In genomic region chr12:105739656-105740055, GRCm38 (mm10) we compare ENCODE assay signal across 27 mouse cellular contexts. TPM values are rescaled to one million over a fixed set of nuclear protein-coding genes. Genes with fewer than 3 reads are reported as not detected.
A peak's percentile ranks its signal among the peaks of the same experiment; 100 is the strongest.
DNase-seq lines count a peak whose midpoint lies in the region; ATAC-seq and TF ChIP-seq lines count a peak whose summit lies in the region.
"Had no signal": no experiment of that assay in that cellular context is flagged by ENCODE, and none has a peak within 500 bp of the region (broad histone marks: within the 10 kb centered on the region; RNA-seq: fewer than 3 reads in every experiment).

No protein-coding gene starts in this region.

- H3K4me3 ChIP-seq in heart, adult 2 months: no peak overlapping the region
- no peak overlapping the region for H3K4me3 ChIP-seq in kidney, adult 2 months (ENCODE audit: insufficient read depth, low read depth, low read length)
- H3K4me3 ChIP-seq in kidney, embryonic 15.5 days (replicated peaks): no peak overlapping the region
- H3K4me3 ChIP-seq: embryonic facial prominence, embryonic 10.5 days; embryonic facial prominence, embryonic 13.5 days; erythroblast, embryonic 14.5 days; forebrain, embryonic 13.5 days; hindbrain, embryonic 12.5 days; hindbrain, embryonic 15.5 days had no signal

- TF ChIP-seq CTCF in heart, adult 2 months (IDR thresholded peaks at IDR 0.05): no peak
- no peak for TF ChIP-seq CTCF in kidney, adult 2 months (conservative IDR thresholded peaks at IDR 0.05; ENCODE audit: insufficient read depth, insufficient read length, low read depth, low read length)

- peak; percentile 64 for DNase-seq in heart, adult 11 months
- no peak for DNase-seq in heart, adult 2 months
- peak; percentile 87 for DNase-seq in kidney, adult 2 months
- peak; percentile 46 for DNase-seq in kidney, postnatal 10 days
- DNase-seq in kidney, postnatal 36 days: peak; percentile 55 to 77
- no peak for DNase-seq in neural tube, embryonic 10.5 days (ENCODE audit: extremely low spot score, low spot score)
- no peak for DNase-seq in gastrocnemius, postnatal 4 days (ENCODE audit: low spot score in 2 of 2)
- DNase-seq: adrenal gland, adult 8-10 months; adrenal gland, postnatal 25 days; cerebellum, adult 11-12 months; cerebellum, adult 8-10 months; cerebellum, postnatal 10 days; cerebellum, postnatal 36 days; embryo, embryonic 11 days; gastrocnemius, postnatal 14 days had no signal

- no peak for ATAC-seq in kidney, embryonic 15.5 days (replicated peaks; ENCODE audit: low FRiP score)
- ATAC-seq: activated CD4-positive, CD25-positive, alpha-beta regulatory T cell, adult 4 months; forebrain, embryonic 13.5 days; forebrain, embryonic 16.5 days had no signal

- no peak for TF ChIP-seq POLR2A in heart, adult 2 months (IDR thresholded peaks at IDR 0.05; ENCODE audit: insufficient read depth, low read depth, low read length)
- no peak for TF ChIP-seq POLR2A in kidney, adult 2 months (IDR thresholded peaks at IDR 0.05; ENCODE audit: low read depth, low read length)

- no peak overlapping the region for H3K4me2 ChIP-seq in kidney, embryonic 15.5 days
- H3K4me2 ChIP-seq: embryonic facial prominence, embryonic 13.5 days; forebrain, embryonic 13.5 days; heart, embryonic 11.5 days; hindbrain, embryonic 12.5 days; hindbrain, embryonic 15.5 days had no signal

- TF ChIP-seq EP300 in heart, adult 2 months (IDR thresholded peaks at IDR 0.05; ENCODE audit: insufficient read depth, low read depth, low read length): no peak

- no peaks in the 10 kb centered on the region for H3K4me1 ChIP-seq in heart, adult 2 months (ENCODE audit: control insufficient read depth, insufficient read depth, low read length)
- no peaks in the 10 kb centered on the region; the same call in 1 of the 2 replicates for H3K4me1 ChIP-seq in kidney, adult 2 months (ENCODE audit: control insufficient read depth, insufficient read depth, low read length)
- peaks cover 7% of the 10 kb centered on the region; the same call in 1 of the 2 replicates for H3K4me1 ChIP-seq in kidney, embryonic 15.5 days
- H3K4me1 ChIP-seq: embryonic facial prominence, embryonic 13.5 days; forebrain, embryonic 13.5 days; hindbrain, embryonic 15.5 days had no signal

- H3K9me3 ChIP-seq in kidney, embryonic 15.5 days (replicated peaks): no peaks in the 10 kb centered on the region
- H3K9me3 ChIP-seq: embryonic facial prominence, embryonic 10.5 days; embryonic facial prominence, embryonic 13.5 days; forebrain, embryonic 13.5 days; hindbrain, embryonic 12.5 days; hindbrain, embryonic 15.5 days had no signal

- no peaks in the 10 kb centered on the region for H3K27me3 ChIP-seq in heart, adult 2 months (ENCODE audit: control insufficient read depth, insufficient read depth, low read length)
- H3K27me3 ChIP-seq in kidney, adult 2 months (replicated peaks; ENCODE audit: control insufficient read depth, insufficient read depth, low read length): no peaks in the 10 kb centered on the region
- H3K27me3 ChIP-seq in kidney, embryonic 15.5 days: no peaks in the 10 kb centered on the region
- H3K27me3 ChIP-seq: embryonic facial prominence, embryonic 13.5 days; forebrain, embryonic 13.5 days; hindbrain, embryonic 12.5 days; hindbrain, embryonic 15.5 days had no signal

- H3K36me3 ChIP-seq in heart, adult 2 months (ENCODE audit: control insufficient read depth, insufficient read depth, low read length): no peaks in the 10 kb centered on the region
- H3K36me3 ChIP-seq in kidney, adult 2 months (ENCODE audit: control insufficient read depth, insufficient read depth, low read length): no peaks in the 10 kb centered on the region
- H3K36me3 ChIP-seq in kidney, embryonic 15.5 days: no peaks in the 10 kb centered on the region
- H3K36me3 ChIP-seq: embryonic facial prominence, embryonic 10.5 days; embryonic facial prominence, embryonic 13.5 days; hindbrain, embryonic 12.5 days; hindbrain, embryonic 15.5 days had no signal

- intact Hi-C loops in heart, adult 2 months (cut with DNase I): no loop called here

- no peak overlapping the region for H3K27ac ChIP-seq in heart, adult 2 months
- peak overlapping the region; percentile 4; the same call in 1 of the 2 replicates for H3K27ac ChIP-seq in kidney, adult 2 months (ENCODE audit: insufficient read depth, low read depth, low read length)
- H3K27ac ChIP-seq in kidney, embryonic 15.5 days: no peak overlapping the region
- H3K27ac ChIP-seq: embryonic facial prominence, embryonic 10.5 days; embryonic facial prominence, embryonic 13.5 days; forebrain, embryonic 13.5 days; hindbrain, embryonic 12.5 days; hindbrain, embryonic 15.5 days had no signal

- WGBS in heart, adult 2 months: 93% methylated on average over 8 of the region's 8 CpGs
- 55% methylated on average over 8 of the region's 8 CpGs for WGBS in kidney, adult 2 months
- 74% methylated on average over 8 of the region's 8 CpGs for WGBS in kidney, embryonic 15.5 days

- no peaks in the 10 kb centered on the region for H3K79me2 ChIP-seq in heart, adult 2 months (replicated peaks; ENCODE audit: control insufficient read depth, insufficient read depth, low read length)

- H3K9ac ChIP-seq in heart, adult 2 months (ENCODE audit: low read depth, low read length): no peak overlapping the region
- no peak overlapping the region for H3K9ac ChIP-seq in kidney, embryonic 15.5 days
- H3K9ac ChIP-seq: embryonic facial prominence, embryonic 13.5 days; forebrain, embryonic 13.5 days; hindbrain, embryonic 12.5 days; hindbrain, embryonic 15.5 days had no signal

RNA-seq across cellular contexts. Expression of gene Ak7, which starts 33.9 kb away (rescaled TPM):
- total RNA-seq in heart, adult 2 months (2021): not detected
- polyA plus RNA-seq in heart, adult 2 months (2012; rRNA removed): 0.61 TPM in 1 of 2 replicates, not detected in the other
- polyA plus RNA-seq in kidney, adult 2 months (2012; rRNA removed): 0.86 and 0.94 TPM in 2 replicates
- 0.62 and 0.68 TPM in 2 replicates for polyA plus RNA-seq in kidney, embryonic 15.5 days (2015; fragmentation: Nextera tagmentation; extraction: Ambion mirVana)
- under 1 TPM in 1 of 2 experiments, not detected in 1; 0.13 TPM for total RNA-seq in gastrocnemius, postnatal 4 days (2021)
- total RNA-seq: gastrocnemius, postnatal 14 days; heart, adult 8-10 months; hematopoietic stem cell, adult 5-6 weeks had no signal
- polyA plus RNA-seq: erythroblast, embryonic 14.5 days had no signal

RNA-seq across cellular contexts. Expression of gene Papola, which starts 44.8 kb away (rescaled TPM):
- total RNA-seq in heart, adult 2 months (2021): 100 to 1,000 TPM; 124 to 127 TPM
- polyA plus RNA-seq in heart, adult 2 months (2012; rRNA removed): 35.3 and 81.5 TPM in 2 replicates
- polyA plus RNA-seq in kidney, adult 2 months (2012; rRNA removed): 51.4 and 57.7 TPM in 2 replicates
- polyA plus RNA-seq in kidney, embryonic 15.5 days (2015; fragmentation: Nextera tagmentation; extraction: Ambion mirVana): 209 and 228 TPM in 2 replicates
- 100 to 1,000 TPM; 135 to 137 TPM for total RNA-seq in gastrocnemius, postnatal 4 days (2021)

RNA-seq across cellular contexts. Expression of gene Atg2b, which starts 54.6 kb away (rescaled TPM):
- total RNA-seq in heart, adult 2 months (2021): 10 to 100 TPM; 18.3 to 19.0 TPM
- polyA plus RNA-seq in heart, adult 2 months (2012; rRNA removed): 9.2 and 17.7 TPM in 2 replicates
- 16.5 and 16.6 TPM in 2 replicates for polyA plus RNA-seq in kidney, adult 2 months (2012; rRNA removed)
- polyA plus RNA-seq in kidney, embryonic 15.5 days (2015; fragmentation: Nextera tagmentation; extraction: Ambion mirVana): 10.0 and 12.7 TPM in 2 replicates
- 10 to 100 TPM; 18.7 to 21.9 TPM for total RNA-seq in gastrocnemius, postnatal 4 days (2021)

RNA-seq across cellular contexts. Expression of gene Gskip, which starts 55.0 kb away (rescaled TPM):
- 1 to 10 TPM; 7.1 to 7.3 TPM for total RNA-seq in heart, adult 2 months (2021)
- 7.1 and 10.9 TPM in 2 replicates for polyA plus RNA-seq in heart, adult 2 months (2012; rRNA removed)
- polyA plus RNA-seq in kidney, adult 2 months (2012; rRNA removed): 6.6 and 9.0 TPM in 2 replicates
- polyA plus RNA-seq in kidney, embryonic 15.5 days (2015; fragmentation: Nextera tagmentation; extraction: Ambion mirVana): 26.8 and 28.4 TPM in 2 replicates
- total RNA-seq in gastrocnemius, postnatal 4 days (2021): 10 to 100 TPM in 1 of 2 experiments, 1 to 10 TPM in 1; 9.1 to 10.3 TPM

Comparison
In these comparisons a context has a peak if more than half of its experiments do, and no peak if none do; other contexts are left out.
1. DNase-seq: peak in heart, adult 11 months (single experiment), kidney, adult 2 months (single experiment), kidney, postnatal 10 days (single experiment) and kidney, postnatal 36 days (2 of 2); none in heart, adult 2 months (0 of 2), neural tube, embryonic 10.5 days (single experiment) and gastrocnemius, postnatal 4 days (0 of 2).